Mouse (Mus musculus) heart, adult 2 months (tissue): ENCODE results near the gene Atp2b2.

ENCODE experiments used
- CTCF ChIP-seq: fragments of 200-600 bp; IDR thresholded peaks from 2 replicates; pipeline ENCODE4 v1.8.1; 2022; ENCODE audit warnings: antibody characterized with exemption, mild to moderate bottlenecking, moderate library complexity
- EP300 ChIP-seq: fragments of 200-500 bp; IDR thresholded peaks from 2 replicates; pipeline ENCODE4 v1.6.1; 2011; ENCODE audit warnings: low read depth, low read length, control low read depth; ENCODE audit not compliant: insufficient read depth
- POLR2A ChIP-seq: fragments of 200-500 bp; IDR thresholded peaks from 2 replicates; pipeline ENCODE4 v1.6.1; 2011; ENCODE audit warnings: mild to moderate bottlenecking, low read depth, low read length, control low read depth; ENCODE audit not compliant: insufficient read depth

DNA sequence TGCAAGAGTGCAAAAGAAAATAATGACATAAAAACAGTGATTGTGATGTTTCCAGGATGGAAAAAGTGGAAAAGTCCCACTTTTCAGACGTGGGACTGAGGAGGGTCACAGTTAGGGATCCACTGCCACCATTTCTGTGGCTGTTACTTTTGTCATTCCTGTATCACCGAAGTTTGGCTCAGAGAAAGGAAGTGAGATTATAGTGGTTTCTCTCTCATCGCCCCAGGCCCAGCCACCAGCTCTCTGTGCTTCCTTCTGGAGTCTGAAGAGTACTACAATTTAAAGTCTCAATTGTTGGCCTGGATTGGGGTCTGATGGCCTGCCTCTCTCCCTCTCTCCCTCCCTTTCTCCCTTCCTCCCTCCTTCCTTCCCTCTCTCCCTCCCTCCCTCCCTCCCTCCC lies 242.5 kb downstream of the Atp2b2 start:
- TF ChIP-seq POLR2A (no peak), CTCF (no peak), EP300 (no peak)
